Mouse (Mus musculus) erythroblast, embryonic 14.5 days (primary cell): ENCODE measurements around the gene Sertad4. TPM values are rescaled to one million over a fixed set of nuclear protein-coding genes. Genes with fewer than 3 reads are reported as not detected.

Source experiments
- H3K27me3 ChIP-seq: 2 replicates; pipeline ENCODE4 v1.6.1; 2012; ENCODE audit warnings: inconsistent platforms; ENCODE audit not compliant: control insufficient read depth
- H3K36me3 ChIP-seq: 2 replicates; pipeline ENCODE4 v1.6.1; 2012; ENCODE audit warnings: mild to moderate bottlenecking, inconsistent platforms; ENCODE audit not compliant: control insufficient read depth
- H3K4me1 ChIP-seq: 2 replicates; pipeline ENCODE4 v1.6.1; 2012; ENCODE audit warnings: inconsistent platforms; ENCODE audit not compliant: control insufficient read depth
- H3K4me3 ChIP-seq: replicated peaks from 2 replicates; pipeline ENCODE3; 2012; ENCODE audit warnings: moderate library complexity, mild to moderate bottlenecking, inconsistent platforms
- H3K9me3 ChIP-seq: 2 replicates; pipeline ENCODE4 v1.6.1; 2012; ENCODE audit warnings: low read length, inconsistent platforms, mixed read lengths; ENCODE audit not compliant: control insufficient read depth
- GATA1 ChIP-seq: IDR thresholded peaks from 2 replicates; pipeline ENCODE4 v1.6.1; 2012; ENCODE audit warnings: low read length, inconsistent platforms, mixed read lengths
- TAL1 ChIP-seq: IDR thresholded peaks from 3 replicates; pipeline ENCODE4 v1.6.1; 2012; ENCODE audit warnings: low read length, inconsistent platforms, mixed read lengths
- polyA plus RNA-seq: library from polyadenylated mRNA; stranded (reverse); fragments of >175 nt; gene quantifications from 2 replicates; pipeline ENCODE4 v1.2.3, GENCODE M21; 2012

Gene Sertad4
- polyA plus RNA-seq, 1 experiment: 0.19 TPM

- H3K4me1 ChIP-seq: peaks cover 6% of the 10 kb centered on the region
Observed at GRCm38 (mm10) chr1:192825746-192826145, 29.8 kb downstream of the Sertad4 start.

GRCm38 (mm10) chr1:192822652-192823525 lies 32.7 kb downstream of the Sertad4 start:
- TF ChIP-seq TAL1 (no peak), GATA1 (no peak)

More at GRCm38 (mm10) chr1:192825746-192826145, 29.8 kb downstream of the Sertad4 start:
- Histone ChIP-seq H3K27me3 (no peaks in the 10 kb centered on the region), H3K9me3 (peaks cover 4% of the 10 kb centered on the region), H3K4me3 (no peak overlapping the region), H3K36me3 (no peaks in the 10 kb centered on the region)
- TF ChIP-seq GATA1: no peak
- TF ChIP-seq TAL1: no peak

GRCm38 (mm10) chr1:192822309-192822651 lies 33.3 kb downstream of the Sertad4 start:
- Histone ChIP-seq H3K4me3 (no peak overlapping the region), H3K4me1 (peaks cover 6% of the 10 kb centered on the region), H3K36me3 (no peaks in the 10 kb centered on the region), H3K27me3 (no peaks in the 10 kb centered on the region), H3K9me3 (peaks cover 4% of the 10 kb centered on the region)
- no peak for TF ChIP-seq TAL1
- no peak for TF ChIP-seq GATA1

More at GRCm38 (mm10) chr1:192822652-192823525, 32.7 kb downstream of the Sertad4 start:
- Histone ChIP-seq H3K4me3 (no peak overlapping the region), H3K4me1 (peaks cover 6% of the 10 kb centered on the region), H3K27me3 (no peaks in the 10 kb centered on the region), H3K36me3 (no peaks in the 10 kb centered on the region), H3K9me3 (peaks cover 4% of the 10 kb centered on the region)

GRCm38 (mm10) chr1:192818334-192818733 lies 37.2 kb downstream of the Sertad4 start:
- H3K4me1 ChIP-seq: no peaks in the 10 kb centered on the region
- no peak for TF ChIP-seq GATA1
- no peak for TF ChIP-seq TAL1
- H3K27me3 ChIP-seq: no peaks in the 10 kb centered on the region
- H3K4me3 ChIP-seq: no peak overlapping the region
- no peaks in the 10 kb centered on the region for H3K9me3 ChIP-seq
- no peaks in the 10 kb centered on the region for H3K36me3 ChIP-seq

GRCm38 (mm10) chr1:192815789-192816188 lies 39.8 kb downstream of the Sertad4 start:
- Histone ChIP-seq H3K4me1 (no peaks in the 10 kb centered on the region), H3K36me3 (no peaks in the 10 kb centered on the region), H3K9me3 (no peaks in the 10 kb centered on the region), H3K27me3 (no peaks in the 10 kb centered on the region), H3K4me3 (no peak overlapping the region)
- TF ChIP-seq TAL1: no peak
- TF ChIP-seq GATA1: no peak

- no peak for TF ChIP-seq GATA1
- TF ChIP-seq TAL1: no peak
- Histone ChIP-seq H3K4me3 (no peak overlapping the region), H3K27me3 (no peaks in the 10 kb centered on the region), H3K4me1 (no peaks in the 10 kb centered on the region), H3K36me3 (no peaks in the 10 kb centered on the region), H3K9me3 (no peaks in the 10 kb centered on the region)
Observed at GRCm38 (mm10) chr1:192814700-192815099, 40.9 kb downstream of the Sertad4 start.

- TF ChIP-seq GATA1 (no peak), TAL1 (no peak)
- H3K9me3 ChIP-seq: no peaks in the 10 kb centered on the region
- H3K36me3 ChIP-seq: no peaks in the 10 kb centered on the region
- no peaks in the 10 kb centered on the region for H3K4me1 ChIP-seq
- H3K27me3 ChIP-seq: no peaks in the 10 kb centered on the region
- no peak overlapping the region for H3K4me3 ChIP-seq
Observed at GRCm38 (mm10) chr1:192812758-192813157, 42.8 kb downstream of the Sertad4 start.

- H3K27me3 ChIP-seq: no peaks in the 10 kb centered on the region
Observed at GRCm38 (mm10) chr1:192812290-192812689, 43.3 kb downstream of the Sertad4 start.

More at GRCm38 (mm10) chr1:192812290-192812689, 43.3 kb downstream of the Sertad4 start:
- no peak for TF ChIP-seq GATA1
- TF ChIP-seq TAL1: no peak
- H3K4me3 ChIP-seq: no peak overlapping the region
- H3K36me3 ChIP-seq: no peaks in the 10 kb centered on the region
- H3K4me1 ChIP-seq: no peaks in the 10 kb centered on the region
- H3K9me3 ChIP-seq: no peaks in the 10 kb centered on the region
